Mouse (Mus musculus): ENCODE results near the gene Fap.

The Fap gene

GRCm38 (mm10) chr2:62459241-62460174 lies 114.4 kb downstream of the Fap start:
- DNase-seq = no peak

GRCm38 (mm10) chr2:62458070-62458469 lies 115.8 kb downstream of the Fap start:
- DNase-seq = peak; percentile 17

- DNase-seq = no peak
Measured at GRCm38 (mm10) chr2:62454991-62455390, 118.9 kb downstream of the Fap start.

- DNase-seq = no peak
Measured at GRCm38 (mm10) chr2:62454033-62454432, 119.8 kb downstream of the Fap start.

All from kidney, adult 9 months (tissue).